In genomic region chr15:85141290-85141689, GRCm38 (mm10) we compare ENCODE assay signal across 26 mouse cellular contexts. TPM values are rescaled to one million over a fixed set of nuclear protein-coding genes. Genes with fewer than 3 reads are reported as not detected.
"Had no signal": no experiment of that assay in that cellular context is flagged by ENCODE, and none has a peak within 500 bp of the region (broad histone marks: within the 10 kb centered on the region; RNA-seq: fewer than 3 reads in every experiment).

No protein-coding gene starts in this region.

- H3K4me2 ChIP-seq: heart, embryonic 11.5 days; heart, embryonic 13.5 days; heart, embryonic 15.5 days; hindbrain, embryonic 13.5 days; hindbrain, embryonic 15.5 days; limb, embryonic 12.5 days had no signal

- H3K4me3 ChIP-seq: heart, adult 2 months; heart, embryonic 13.5 days; heart, embryonic 15.5 days; hindbrain, embryonic 13.5 days; hindbrain, embryonic 15.5 days; layer of hippocampus, adult 2 months; left cerebral cortex, adult 2 months; limb, embryonic 10.5 days; limb, embryonic 12.5 days had no signal

- H3K4me1 ChIP-seq: heart, embryonic 13.5 days; heart, embryonic 15.5 days; hindbrain, embryonic 13.5 days; hindbrain, embryonic 15.5 days; limb, embryonic 12.5 days had no signal

- H3K27ac ChIP-seq: heart, adult 2 months; heart, embryonic 13.5 days; heart, embryonic 15.5 days; hindbrain, embryonic 13.5 days; hindbrain, embryonic 15.5 days; layer of hippocampus, adult 2 months; left cerebral cortex, adult 2 months; limb, embryonic 10.5 days; limb, embryonic 12.5 days had no signal

- H3K36me3 ChIP-seq: heart, embryonic 13.5 days; heart, embryonic 15.5 days; hindbrain, embryonic 13.5 days; hindbrain, embryonic 15.5 days; limb, embryonic 10.5 days; limb, embryonic 12.5 days had no signal

- H3K9me3 ChIP-seq: heart, embryonic 13.5 days; heart, embryonic 15.5 days; hindbrain, embryonic 13.5 days; hindbrain, embryonic 15.5 days; limb, embryonic 10.5 days; limb, embryonic 12.5 days had no signal

- H3K27me3 ChIP-seq: hindbrain, embryonic 13.5 days; hindbrain, embryonic 15.5 days had no signal

- ATAC-seq: forebrain, postnatal 0 days; inflammation-experienced regulatory T-cells, adult 6 months; intestine, postnatal 0 days had no signal

- DNase-seq: forebrain, postnatal 0 days; gastrocnemius, postnatal 14 days; gastrocnemius, postnatal 36 days; heart, adult 2 months; heart, postnatal 14 days; kidney, adult 18-20 months; kidney, adult 8-10 months; kidney, postnatal 10 days; liver had no signal

- H3K9ac ChIP-seq: forebrain, postnatal 0 days; heart, embryonic 13.5 days; heart, embryonic 15.5 days; hindbrain, embryonic 13.5 days; hindbrain, embryonic 15.5 days; limb, embryonic 12.5 days had no signal

RNA-seq across cellular contexts. Expression of gene Ribc2, which starts 9.4 kb away (rescaled TPM):
- total RNA-seq: gastrocnemius, adult 18-20 months; gastrocnemius, adult 8-10 months; gastrocnemius, postnatal 14 days; gastrocnemius, postnatal 36 days; heart, adult 2 months; heart, postnatal 14 days; heart, postnatal 36 days; hematopoietic stem cell, adult 5-6 weeks; left cerebral cortex, postnatal 36 days had no signal
- polyA plus RNA-seq: inflammation-experienced regulatory T-cells, adult 6 months had no signal

RNA-seq across cellular contexts. Expression of gene Smc1b, which starts 9.5 kb away (rescaled TPM):
- total RNA-seq: gastrocnemius, adult 18-20 months; gastrocnemius, adult 8-10 months; gastrocnemius, postnatal 14 days; gastrocnemius, postnatal 36 days; heart, adult 2 months; heart, postnatal 36 days; left cerebral cortex, adult 2 months; left cerebral cortex, postnatal 36 days had no signal
- polyA plus RNA-seq: gonadal fat pad, adult 2 months; heart, adult 2 months had no signal
